Mouse (Mus musculus) midbrain, embryonic 14.5 days (tissue): ENCODE data around the gene Nsmce1. TPM values are rescaled to one million over a fixed set of nuclear protein-coding genes. Genes with fewer than 3 reads are reported as not detected.

Experiments used
- ATAC-seq: fragments of 200-750 bp; cut with Nextera tagmentation; 2 replicates; pipeline ENCODE4 v1.8.0; 2017; ENCODE audit warnings: moderate number of reproducible peaks, moderate library complexity; ENCODE audit not compliant: low FRiP score, low TSS enrichment
- DNase-seq: peaks from one replicate; pipeline ENCODE4 v3.0.0-alpha.2; 2015
- H3K27ac ChIP-seq: fragments of 300-500 bp; sonication (generic); replicated peaks from 2 replicates; pipeline ENCODE4 v1.5.1; 2014; ENCODE audit warnings: mild to moderate bottlenecking, low read depth, low read length, moderate library complexity
- H3K27me3 ChIP-seq: fragments of 300-500 bp; sonication (generic); 2 replicates; pipeline ENCODE4 v1.6.1; 2014; ENCODE audit warnings: low read length, control low read depth, mixed read lengths; ENCODE audit not compliant: control insufficient read depth, insufficient read depth
- H3K36me3 ChIP-seq: fragments of 300-500 bp; sonication (generic); 2 replicates; pipeline ENCODE4 v1.6.1; 2014; ENCODE audit warnings: low read length, control low read depth; ENCODE audit not compliant: control insufficient read depth, insufficient read depth
- H3K4me1 ChIP-seq: fragments of 300-500 bp; sonication (generic); 2 replicates; pipeline ENCODE4 v1.6.1; 2014; ENCODE audit warnings: mild to moderate bottlenecking, antibody characterized with exemption, low read length, control low read depth; ENCODE audit not compliant: control insufficient read depth, insufficient read depth
- H3K4me2 ChIP-seq: fragments of 300-500 bp; sonication (generic); 2 replicates; pipeline ENCODE4 v1.6.1; 2014; ENCODE audit warnings: mild to moderate bottlenecking, low read length, moderate library complexity
- H3K4me3 ChIP-seq: fragments of 300-500 bp; sonication (generic); replicated peaks from 2 replicates; pipeline ENCODE4 v1.5.1; 2014; ENCODE audit warnings: low read depth, low read length
- H3K9ac ChIP-seq: fragments of 300-500 bp; sonication (generic); replicated peaks from 2 replicates; pipeline ENCODE4 v1.6.1; 2014; ENCODE audit warnings: mild to moderate bottlenecking, low read length, moderate library complexity
- H3K9me3 ChIP-seq: fragments of 300-500 bp; sonication (generic); 2 replicates; pipeline ENCODE4 v1.6.1; 2016; ENCODE audit warnings: low read length, control low read depth, mixed read lengths; ENCODE audit not compliant: control insufficient read depth
- WGBS: fragments of 180-500 bp; shearing (Covaris S2); extraction: QIAGEN DNeasy Blood & Tissue Kit; methylation state at CpG from one replicate; pipeline ENCODE4 v1.1.7; 2014; 5-methylcytosine and 5-hydroxymethylcytosine counted together
- polyA plus RNA-seq: library from polyadenylated mRNA; unstranded; fragments of >200 nt; fragmentation: Nextera tagmentation; extraction: Ambion mirVana; gene quantifications from 2 replicates; pipeline ENCODE4 v1.2.1, GENCODE M21; 2014

Gene Nsmce1
- polyA plus RNA-seq, 1 experiment from 2014 or later, result 101 TPM

GRCm38 (mm10) chr7:125499927-125500868 is 8.8 kb upstream of the Nsmce1 start:
- no peak overlapping the region for H3K4me3 ChIP-seq
- H3K9ac ChIP-seq, result no peak overlapping the region

DNA sequence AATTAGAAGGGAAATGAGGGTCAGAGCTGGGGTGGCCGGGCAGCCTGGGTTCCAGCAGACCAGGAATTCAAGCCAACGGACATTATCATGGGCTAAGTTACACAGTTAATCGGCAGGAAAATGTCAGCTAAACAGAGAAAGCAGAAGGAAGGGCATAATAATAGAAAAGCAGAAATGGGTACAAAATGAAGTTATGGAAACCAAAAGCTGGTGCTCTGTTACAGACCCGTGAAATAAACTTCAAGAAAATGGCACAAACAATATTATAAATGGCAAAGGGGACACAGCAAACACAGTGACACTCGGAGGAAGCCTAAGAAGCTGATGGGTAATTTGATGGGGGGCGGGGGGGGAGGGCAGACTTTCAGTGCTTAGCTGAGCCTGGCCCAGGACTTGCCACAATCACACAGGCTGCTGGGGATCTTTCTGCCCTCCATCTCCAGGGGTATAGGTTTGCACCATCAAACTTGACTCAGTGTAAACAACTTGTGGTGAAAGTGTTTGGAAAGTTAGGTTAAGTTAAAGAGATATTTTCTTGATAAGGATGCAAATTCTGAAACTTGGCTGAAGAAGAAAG is 4.6 kb upstream of the Nsmce1 start:
- H3K9ac ChIP-seq, result no peak overlapping the region
- H3K4me2 ChIP-seq, result no peak overlapping the region
- H3K4me3 ChIP-seq, result no peak overlapping the region
- H3K9me3 ChIP-seq, result no peaks in the 10 kb centered on the region
- WGBS, result 78% methylated on average over 6 of the region's 6 CpGs
- no peak overlapping the region for H3K27ac ChIP-seq
- H3K4me1 ChIP-seq, result peaks cover 6% of the 10 kb centered on the region; the same call in 1 of the 2 replicates
- DNase-seq (no peak), ATAC-seq (no peak)
- H3K27me3 ChIP-seq, result no peaks in the 10 kb centered on the region
- no peaks in the 10 kb centered on the region for H3K36me3 ChIP-seq

More at GRCm38 (mm10) chr7:125499927-125500868, 8.8 kb upstream of the Nsmce1 start:
- H3K4me1 ChIP-seq, result no peaks in the 10 kb centered on the region
- DNase-seq (no peak), ATAC-seq (no peak)
- no peaks in the 10 kb centered on the region for H3K9me3 ChIP-seq
- H3K27ac ChIP-seq, result no peak overlapping the region
- 77% methylated on average over 13 of the region's 13 CpGs for WGBS
- no peak overlapping the region for H3K4me2 ChIP-seq
- H3K36me3 ChIP-seq, result no peaks in the 10 kb centered on the region
- no peaks in the 10 kb centered on the region for H3K27me3 ChIP-seq

DNA sequence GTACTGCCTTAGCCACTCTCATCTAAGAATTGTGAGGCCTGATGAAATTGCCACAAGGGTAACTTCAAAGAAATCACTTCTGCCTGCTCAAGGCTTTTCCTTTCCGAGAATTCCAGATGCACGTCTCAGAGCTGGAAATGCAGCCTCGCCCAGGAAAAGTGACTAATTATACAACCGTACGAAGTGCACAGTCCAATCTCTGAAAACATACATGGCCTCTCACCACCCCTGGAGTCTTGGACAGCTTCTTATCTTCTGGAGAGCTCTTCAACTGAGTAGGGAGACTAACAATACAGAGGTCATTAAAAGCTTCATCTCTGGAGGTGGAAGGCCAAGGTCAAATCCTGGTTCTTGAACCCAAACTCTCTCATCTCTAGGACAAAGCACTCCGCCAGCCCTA is 1.2 kb upstream of the Nsmce1 start:
- H3K4me3 ChIP-seq, result no peak overlapping the region
- no peak overlapping the region for H3K27ac ChIP-seq
- WGBS, result 87% methylated on average over 6 of the region's 6 CpGs
- DNase-seq (no peak), ATAC-seq (no peak)
- peaks cover 11% of the 10 kb centered on the region; the same call in 1 of the 2 replicates for H3K4me1 ChIP-seq
- no peaks in the 10 kb centered on the region for H3K36me3 ChIP-seq
- no peak overlapping the region for H3K4me2 ChIP-seq
- H3K9me3 ChIP-seq, result no peaks in the 10 kb centered on the region
- no peak overlapping the region for H3K9ac ChIP-seq
- H3K27me3 ChIP-seq, result no peaks in the 10 kb centered on the region

- DNase-seq (no peak), ATAC-seq (no peak)
- 22% methylated on average over 12 of the region's 12 CpGs for WGBS
- peak overlapping the region; percentile 63 for H3K4me3 ChIP-seq
- peak overlapping the region; percentile 89 for H3K27ac ChIP-seq
- peak overlapping the region; percentile 65 for H3K9ac ChIP-seq
- H3K27me3 ChIP-seq, result no peaks in the 10 kb centered on the region
- H3K36me3 ChIP-seq, result no peaks in the 10 kb centered on the region
- H3K4me1 ChIP-seq, result peaks cover 11% of the 10 kb centered on the region; the same call in 1 of the 2 replicates
- H3K4me2 ChIP-seq, result peak overlapping the region; percentile 79
- H3K9me3 ChIP-seq, result no peaks in the 10 kb centered on the region
Measured at GRCm38 (mm10) chr7:125491760-125492159, 364 bp upstream of the Nsmce1 start.

GRCm38 (mm10) chr7:125489636-125490035 is 1.8 kb downstream of the Nsmce1 start:
- Histone ChIP-seq H3K4me2 (no peak overlapping the region), H3K27ac (no peak overlapping the region), H3K4me3 (no peak overlapping the region), H3K27me3 (no peaks in the 10 kb centered on the region), H3K36me3 (peaks cover 10% of the 10 kb centered on the region; the same call in 1 of the 2 replicates), H3K9ac (no peak overlapping the region), H3K9me3 (no peaks in the 10 kb centered on the region), H3K4me1 (peaks cover 11% of the 10 kb centered on the region; the same call in 1 of the 2 replicates)
- ATAC-seq (no peak), DNase-seq (no peak)
- whole genome bisulfite sequencing, result 94% methylated on average over 2 of the region's 2 CpGs

DNA sequence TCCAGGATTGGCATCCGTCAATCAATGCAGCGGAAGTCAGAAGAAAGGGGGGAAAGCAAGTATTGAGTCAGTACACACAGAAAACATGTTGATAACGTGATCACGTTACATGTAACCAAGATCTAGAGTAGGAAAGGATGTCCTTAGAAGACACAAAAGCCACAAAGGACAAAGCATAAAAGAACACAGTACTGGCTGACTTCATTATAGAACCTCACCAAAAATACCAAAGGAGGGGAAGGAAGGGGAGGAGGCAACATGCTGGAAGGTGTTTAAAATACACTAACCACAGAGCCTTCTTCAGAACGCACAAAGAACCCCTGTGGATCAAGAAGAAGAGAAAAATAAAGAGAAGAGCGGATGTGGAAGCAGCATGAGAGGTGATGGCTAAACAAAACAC is 2.7 kb downstream of the Nsmce1 start:
- peaks cover 16% of the 10 kb centered on the region for H3K36me3 ChIP-seq
- ATAC-seq, result no peak
- DNase-seq, result no peak
- no peaks in the 10 kb centered on the region for H3K9me3 ChIP-seq
- no peak overlapping the region for H3K9ac ChIP-seq
- no peak overlapping the region for H3K4me3 ChIP-seq
- no peaks in the 10 kb centered on the region for H3K27me3 ChIP-seq
- H3K27ac ChIP-seq, result no peak overlapping the region
- H3K4me2 ChIP-seq, result no peak overlapping the region
- H3K4me1 ChIP-seq, result peaks cover 11% of the 10 kb centered on the region; the same call in 1 of the 2 replicates
- WGBS, result 84% methylated on average over 6 of the region's 6 CpGs

- no peak for DNase-seq
- H3K4me1 ChIP-seq, result peaks cover 9% of the 10 kb centered on the region; the same call in 1 of the 2 replicates
- 92% methylated on average over 10 of the region's 10 CpGs for WGBS
- H3K27ac ChIP-seq, result no peak overlapping the region
- H3K36me3 ChIP-seq, result peaks cover 26% of the 10 kb centered on the region
- H3K27me3 ChIP-seq, result no peaks in the 10 kb centered on the region
- no peaks in the 10 kb centered on the region for H3K9me3 ChIP-seq
- H3K4me2 ChIP-seq, result no peak overlapping the region
- ATAC-seq, result no peak
- no peak overlapping the region for H3K4me3 ChIP-seq
- H3K9ac ChIP-seq, result no peak overlapping the region
Measured at GRCm38 (mm10) chr7:125487126-125487525, 4.3 kb downstream of the Nsmce1 start.

GRCm38 (mm10) chr7:125486121-125486630 is 5.2 kb downstream of the Nsmce1 start:
- DNase-seq, result no peak
- no peak overlapping the region for H3K4me2 ChIP-seq
- no peak overlapping the region for H3K27ac ChIP-seq
- peaks cover 31% of the 10 kb centered on the region for H3K36me3 ChIP-seq
- no peak overlapping the region for H3K4me3 ChIP-seq
- no peaks in the 10 kb centered on the region for H3K9me3 ChIP-seq
- ATAC-seq, result no peak
- peaks cover 5% of the 10 kb centered on the region; the same call in 1 of the 2 replicates for H3K4me1 ChIP-seq
- WGBS, result 93% methylated on average over 16 of the region's 16 CpGs
- H3K9ac ChIP-seq, result no peak overlapping the region
- H3K27me3 ChIP-seq, result no peaks in the 10 kb centered on the region
